Mouse (Mus musculus) cerebellum, adult 8-10 months (tissue): ENCODE measurements at regions not wholly inside any gene's neighbourhood (a gene's known extent, or its start where the extent isn't known, plus 50 kb on each side); places are given as distances from the start of the nearest gene placed in this dataset.

Experiments
- DNase-seq: peaks from one replicate; pipeline ENCODE4 v3.0.0; 2022

- no peak for DNase-seq
Measured at GRCm38 (mm10) chr17:14492936-14493335, 201.1 kb downstream of the Thbs2 start.

GRCm38 (mm10) chr17:14481746-14482145 lies 202.4 kb downstream of the Smoc2 start:
- DNase-seq, result no peak

DNA sequence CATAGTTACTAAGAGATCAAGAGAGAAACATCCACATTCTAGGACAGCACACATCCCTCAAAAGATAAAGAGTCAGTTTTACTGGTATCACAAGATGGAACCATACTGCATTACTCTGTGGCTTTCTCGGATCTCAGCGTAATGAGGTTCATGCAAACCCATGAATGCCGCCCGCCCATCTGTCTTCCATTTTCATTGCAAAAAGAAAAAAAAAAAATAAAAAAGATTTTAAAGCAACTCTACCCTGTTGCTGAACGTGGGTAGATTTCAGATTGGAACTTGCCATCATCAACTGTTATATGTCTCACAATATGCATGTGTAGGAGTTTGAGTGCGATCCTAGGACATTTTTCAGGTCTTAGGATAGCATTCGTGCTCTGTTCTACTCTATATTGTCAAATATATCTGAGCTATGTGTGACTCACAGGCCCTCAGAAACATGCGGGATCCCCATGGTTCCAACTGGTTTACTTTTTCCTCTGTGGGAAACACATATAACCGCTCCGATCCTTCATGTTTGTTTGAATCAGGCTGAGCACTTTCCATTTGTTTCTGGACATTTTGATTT lies 199.7 kb downstream of the Smoc2 start:
- DNase-seq, result no peak

DNA sequence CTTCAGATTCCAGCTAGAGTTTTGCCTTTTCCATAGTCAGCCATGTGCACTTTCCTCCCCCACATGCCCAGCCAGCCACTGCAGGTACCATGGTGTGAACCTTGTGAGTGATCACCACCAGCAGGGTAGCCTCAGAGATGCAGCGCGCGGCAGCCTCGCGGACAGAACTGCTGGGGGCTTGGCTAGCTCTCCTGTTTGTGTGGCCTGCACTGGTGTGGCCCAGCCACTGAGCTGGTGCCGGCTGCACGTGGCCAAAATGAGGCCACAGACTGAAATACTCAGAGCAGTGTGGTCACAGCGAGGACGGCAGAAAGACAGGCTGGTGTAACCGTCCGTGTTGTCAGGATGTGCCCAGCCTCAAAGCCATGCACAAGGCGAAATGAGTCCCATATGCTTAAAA lies 197.4 kb downstream of the Smoc2 start:
- no peak for DNase-seq

DNA sequence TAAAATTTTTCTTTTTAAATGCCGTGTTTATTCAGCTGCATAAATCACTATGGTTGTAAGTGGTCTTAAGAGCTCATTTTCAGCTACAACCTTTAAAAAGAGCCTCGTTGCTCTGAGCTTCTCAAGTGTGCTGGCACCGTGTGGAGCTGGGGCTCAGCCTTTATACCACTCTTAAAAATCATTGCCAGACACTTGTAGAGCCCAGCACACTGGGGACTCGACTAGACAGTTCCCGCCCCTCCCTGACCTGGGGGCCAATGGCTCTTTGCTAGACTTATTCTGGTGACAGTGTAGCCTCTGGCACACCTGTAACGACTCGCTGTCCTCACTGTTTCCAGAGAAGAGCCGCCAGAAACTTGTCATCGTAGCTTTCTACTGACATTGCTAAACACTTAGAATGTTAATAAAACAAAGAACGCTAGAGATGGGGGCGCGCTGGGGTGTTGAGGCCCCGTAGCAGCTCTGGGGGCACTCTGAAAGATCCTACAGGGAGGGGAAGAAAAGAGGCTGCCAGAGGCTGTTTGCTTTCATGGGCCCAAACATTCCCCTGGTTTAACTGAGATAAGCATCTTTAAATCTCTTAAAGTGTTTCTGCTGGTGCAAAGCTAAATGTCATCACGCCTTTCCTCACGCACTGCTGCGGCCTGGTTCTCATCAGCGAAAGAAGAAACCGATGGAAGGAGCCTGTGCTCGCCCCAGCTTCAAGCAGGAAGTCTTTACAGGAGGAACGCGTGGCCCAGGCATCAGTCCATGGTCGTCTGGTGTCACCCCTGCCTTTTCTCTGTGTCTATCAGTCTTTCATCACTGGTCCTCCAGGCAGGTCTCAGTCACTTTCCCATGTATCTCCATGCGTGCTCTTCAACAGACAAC lies 196.7 kb downstream of the Smoc2 start:
- DNase-seq, result no peak

GRCm38 (mm10) chr17:14475277-14475676 lies 196.0 kb downstream of the Smoc2 start:
- no peak for DNase-seq

DNA sequence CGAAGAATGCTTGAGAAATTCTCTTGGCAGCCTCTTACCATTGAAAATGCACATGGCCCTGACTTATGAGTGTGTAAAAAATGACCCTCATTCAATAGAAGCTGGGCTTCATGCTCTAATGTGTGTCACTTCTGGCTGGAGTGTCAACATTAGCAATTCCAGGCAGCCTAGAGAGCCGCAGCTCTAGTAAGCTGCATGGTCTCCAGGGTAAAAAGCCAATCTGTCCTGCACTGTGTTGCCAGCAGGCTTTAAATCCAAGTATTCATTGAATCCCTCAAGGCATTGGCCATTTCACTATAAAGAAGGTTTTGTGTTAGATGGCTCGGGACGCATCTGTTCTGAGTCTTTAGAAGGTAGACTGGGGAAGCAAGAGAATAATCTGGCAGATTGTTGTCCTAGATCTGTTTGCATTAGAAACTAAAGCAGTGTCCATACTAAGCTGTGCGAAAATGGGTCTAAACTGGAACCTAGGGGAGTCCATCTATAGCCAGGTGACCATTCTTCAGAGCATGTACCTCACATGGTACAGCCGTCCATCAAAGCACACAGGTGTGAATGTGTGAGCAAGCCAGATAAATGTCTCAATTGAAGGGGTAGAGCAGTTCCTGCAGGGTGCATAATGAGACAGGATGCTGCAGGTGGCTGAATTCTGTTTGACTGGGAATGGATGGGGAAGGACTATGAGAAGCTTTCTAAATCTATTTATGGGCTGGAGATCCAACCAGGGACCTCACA lies 189.6 kb downstream of the Smoc2 start:
- DNase-seq, result no peak

GRCm38 (mm10) chr17:14455251-14455743 lies 176.0 kb downstream of the Smoc2 start:
- DNase-seq, result peak; percentile 63
